Mouse (Mus musculus) spleen, postnatal 36 days (tissue): ENCODE measurements at regions not wholly inside any gene's neighbourhood (a gene's known extent, or its start where the extent isn't known, plus 50 kb on each side); places are given as distances from the start of the nearest gene placed in this dataset.

ENCODE experiments used
- DNase-seq, 2 experiments: peaks; one replicate each; pipeline ENCODE4 v3.0.0; 2022; ENCODE audit warnings: low spot score in 2 of 2, mixed read lengths in 1 of 2

GRCm38 (mm10) chr1:92340644-92341043 is 133.0 kb downstream of the Ndufa10 start:
- no peak for DNase-seq

DNA sequence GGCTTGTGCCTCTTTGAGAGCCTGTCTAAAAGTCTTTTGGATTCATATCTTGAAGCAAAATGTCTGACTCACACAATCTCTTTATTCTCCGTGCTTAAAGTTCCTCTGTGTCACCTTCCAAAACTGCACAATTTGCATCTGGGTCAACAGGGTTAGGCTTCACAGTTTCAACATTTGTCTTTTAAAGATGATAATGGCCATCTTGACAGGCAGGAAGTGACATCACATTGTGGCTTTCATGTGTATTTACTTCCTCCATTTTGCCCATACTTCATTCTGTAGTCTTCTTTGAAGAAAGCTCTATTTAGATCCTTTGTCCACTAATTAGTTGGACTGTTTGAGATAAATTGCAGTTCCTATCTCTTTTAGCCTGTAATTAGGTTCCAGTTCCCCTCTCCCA is 135.1 kb downstream of the Ndufa10 start:
- DNase-seq = no peak

DNA sequence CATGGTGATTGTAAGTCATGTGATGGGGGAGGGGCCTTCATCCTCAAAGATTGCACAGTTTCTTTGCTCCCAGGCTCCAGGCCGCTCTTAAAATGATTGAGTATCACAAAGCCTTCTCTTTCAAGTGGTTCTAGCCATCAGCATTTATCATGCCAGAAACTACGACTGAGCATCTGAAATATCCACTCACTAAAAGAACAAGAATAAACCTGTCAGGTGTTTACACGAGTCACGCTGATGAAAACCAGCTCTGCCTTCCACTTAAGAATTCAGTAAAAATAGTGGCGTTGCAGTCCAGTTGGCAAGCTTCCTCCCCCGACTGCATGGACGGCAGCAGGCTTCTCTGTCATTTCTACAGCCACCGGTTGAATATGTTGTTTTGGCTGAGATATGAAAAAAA is 136.2 kb downstream of the Ndufa10 start:
- no peak for DNase-seq

DNA sequence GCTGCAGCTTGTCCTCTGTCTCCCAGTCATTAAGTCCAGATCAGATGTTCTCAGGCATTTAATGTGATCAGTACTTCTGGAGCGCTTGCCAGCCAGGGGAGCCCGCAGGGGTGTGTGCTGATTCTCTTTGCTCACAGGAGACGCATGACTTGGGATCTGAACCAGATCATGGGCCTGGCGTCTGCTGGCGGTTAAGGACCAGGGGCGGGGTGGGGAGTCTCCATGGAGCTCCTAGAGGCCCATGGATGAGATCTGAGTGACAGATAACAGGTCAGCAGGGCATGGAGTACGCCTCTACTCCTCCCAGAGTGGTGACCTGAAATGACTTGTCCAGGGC is 136.7 kb upstream of the Hdac4 start:
- DNase-seq = no peak

DNA sequence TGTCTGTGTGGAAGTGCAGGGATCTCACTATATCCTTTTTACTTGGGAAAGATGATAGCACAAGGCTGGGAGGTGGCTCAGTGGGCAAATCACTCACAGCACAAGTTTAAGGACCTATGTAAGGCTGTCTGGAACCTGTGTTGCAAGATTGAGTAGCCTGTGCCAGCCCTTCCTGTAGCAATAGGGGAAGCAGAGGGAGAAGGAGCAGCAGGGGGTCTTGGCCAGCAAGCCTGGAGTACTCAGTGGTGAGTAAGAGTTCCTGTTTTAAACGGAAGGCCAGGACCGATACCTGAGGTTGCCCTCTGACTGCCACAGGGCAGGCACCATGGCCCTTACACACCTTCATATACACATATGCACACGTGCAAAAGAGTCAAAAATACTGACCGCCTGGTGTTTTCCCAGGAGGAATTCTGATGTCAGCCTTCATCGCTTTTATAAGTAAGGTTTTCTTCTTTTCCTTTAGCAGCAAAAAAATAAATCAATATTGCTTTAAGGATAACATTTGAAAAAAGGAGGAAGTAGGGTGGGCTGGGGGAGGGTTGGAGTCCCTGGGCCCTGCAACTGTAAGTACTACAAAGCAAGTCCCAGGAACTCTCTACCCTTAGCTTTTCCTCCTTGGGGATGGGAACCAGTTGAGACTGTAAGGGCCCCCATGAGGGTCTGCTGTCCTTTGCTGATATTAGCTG is 136.2 kb upstream of the Hdac4 start:
- peak in 1 of 2 experiments; percentile 2 for DNase-seq

- no peak for DNase-seq
These were observed 134.7 kb upstream of the Hdac4 start for GRCm38 (mm10) chr1:92330181-92330580.

DNA sequence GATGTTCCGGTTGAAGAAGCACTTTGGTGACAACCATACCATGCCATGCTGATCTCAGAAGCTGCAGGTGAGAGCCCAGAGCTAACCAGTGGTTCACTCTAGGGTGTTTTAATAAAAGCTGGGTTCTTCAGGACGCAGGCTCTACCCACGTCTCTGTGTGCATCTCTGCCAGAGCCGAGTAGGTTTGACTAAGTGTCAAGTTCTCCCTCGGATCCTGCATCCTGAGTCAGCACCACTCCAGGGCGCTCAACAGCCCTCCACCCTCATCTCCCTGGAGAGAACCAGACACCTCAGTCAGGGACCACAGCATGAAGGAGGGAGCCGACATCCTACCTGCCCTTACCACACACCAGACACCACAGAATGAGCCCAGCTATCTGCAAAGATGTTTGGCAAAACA is 134.0 kb upstream of the Hdac4 start:
- no peak for DNase-seq

GRCm38 (mm10) chr1:92327141-92327540 is 131.6 kb upstream of the Hdac4 start:
- DNase-seq = no peak

GRCm38 (mm10) chr1:92325281-92325680 is 129.8 kb upstream of the Hdac4 start:
- no peak for DNase-seq

DNA sequence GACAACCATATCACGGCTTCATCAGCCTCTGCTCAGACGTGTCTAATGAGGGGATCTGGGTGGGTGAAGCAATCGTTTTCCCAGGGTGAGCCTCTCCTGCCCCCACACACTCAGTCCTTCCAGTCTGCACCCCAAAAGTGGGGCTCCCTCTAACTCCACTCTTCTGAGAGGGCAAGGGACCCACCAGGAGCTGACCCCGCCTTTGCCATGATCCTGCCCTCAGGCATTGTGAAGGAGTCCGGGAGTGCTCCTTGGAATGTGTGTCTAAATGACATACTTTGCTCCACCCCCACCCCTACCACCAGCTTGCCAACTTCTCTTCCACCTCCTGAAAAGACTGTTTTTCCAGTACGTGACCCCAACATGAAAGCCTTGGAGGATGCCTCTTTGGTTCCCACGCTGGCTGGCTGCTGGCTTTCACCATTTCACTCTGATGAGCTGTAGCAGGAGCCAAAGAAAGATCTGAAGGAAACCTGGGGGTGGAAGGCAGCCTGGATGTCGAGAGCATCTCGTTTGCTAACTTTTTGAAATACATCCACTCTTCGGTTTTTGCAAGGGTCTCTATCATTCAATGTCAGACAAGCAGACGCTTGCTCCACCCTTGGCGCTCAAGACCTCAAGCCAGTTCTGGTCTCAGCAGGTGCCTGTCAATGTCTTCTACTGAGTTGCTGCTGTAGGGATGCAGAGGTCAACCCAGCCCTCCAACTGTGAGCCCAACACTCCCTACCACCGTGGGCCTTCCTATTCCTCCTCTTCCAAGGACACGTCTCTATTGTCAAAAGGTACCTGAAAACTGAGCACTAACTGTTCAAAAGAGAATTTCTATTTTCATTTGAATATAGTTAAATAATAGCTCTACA is 128.8 kb upstream of the Hdac4 start:
- no peak for DNase-seq

- DNase-seq = no peak
These were observed 121.6 kb upstream of the Hdac4 start for GRCm38 (mm10) chr1:92317131-92317530.

DNA sequence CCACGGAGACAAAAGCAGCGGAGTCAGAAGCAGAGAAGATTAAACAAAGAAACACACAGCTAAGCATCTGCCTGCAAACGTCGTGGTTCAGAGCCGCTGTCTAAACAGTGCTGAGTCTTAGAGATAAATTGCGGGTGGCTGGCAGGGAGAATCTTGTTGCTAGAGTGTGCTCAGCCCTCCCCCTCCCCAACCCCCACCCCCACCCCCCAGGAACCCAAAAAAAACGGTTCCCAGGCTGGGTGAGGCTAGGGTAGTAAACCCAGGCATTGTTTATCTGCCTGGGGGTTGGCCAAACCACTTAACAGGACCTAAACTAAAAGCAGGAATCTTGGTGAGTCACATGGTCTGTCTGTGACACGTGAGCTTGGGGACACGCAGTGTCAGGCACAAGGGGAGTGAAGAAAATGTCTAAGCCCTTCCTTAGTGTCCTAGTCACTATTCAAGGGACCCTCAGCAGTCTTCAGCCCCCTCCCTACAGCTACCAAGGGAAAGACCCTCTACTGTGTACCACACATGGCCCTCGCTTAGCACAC is 120.8 kb upstream of the Hdac4 start:
- no peak for DNase-seq

- no peak for DNase-seq
These were observed 117.6 kb upstream of the Hdac4 start for GRCm38 (mm10) chr1:92313001-92313597.

- DNase-seq = no peak
These were observed 114.4 kb upstream of the Hdac4 start for GRCm38 (mm10) chr1:92309883-92310282.

DNA sequence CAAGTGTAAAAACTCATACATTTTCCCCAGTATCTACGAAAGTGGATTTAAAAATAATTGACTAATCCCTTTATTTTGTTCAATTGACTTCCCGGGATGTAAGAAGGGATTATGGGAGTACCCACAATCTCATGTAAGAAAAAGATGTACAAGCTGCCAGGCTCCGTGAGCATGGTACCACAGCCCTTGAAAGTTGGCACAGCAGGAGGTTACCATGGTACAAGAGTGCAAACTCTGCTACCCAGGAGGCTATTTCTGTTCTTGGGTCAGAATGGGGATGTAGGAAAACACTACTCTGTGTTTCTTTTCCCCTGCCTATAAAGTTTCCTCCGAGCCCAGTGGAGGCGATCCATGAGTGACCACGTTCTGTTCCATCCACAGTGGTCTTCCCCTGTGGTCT is 113.9 kb upstream of the Hdac4 start:
- no peak for DNase-seq

- DNase-seq = no peak
These were observed 113.0 kb upstream of the Hdac4 start for GRCm38 (mm10) chr1:92308537-92308936.

DNA sequence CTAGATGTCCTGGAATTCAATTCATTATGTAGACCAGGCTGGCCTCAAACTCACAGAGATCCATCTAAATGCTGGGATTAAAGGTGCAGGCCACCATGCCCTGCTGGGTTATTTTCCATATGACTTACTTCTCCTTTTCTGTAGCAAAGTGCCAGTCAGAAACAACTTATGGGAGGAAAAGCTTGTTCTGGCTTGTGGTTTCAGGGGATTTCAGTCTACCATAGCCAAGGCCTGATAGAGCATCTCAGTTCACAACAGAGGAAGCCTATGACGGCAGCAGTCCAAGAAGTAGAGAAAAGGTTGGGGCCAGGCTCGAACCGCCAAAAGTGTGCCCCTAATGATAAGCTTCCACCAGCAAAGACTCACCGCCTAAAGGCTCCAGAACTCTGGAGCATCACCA is 110.5 kb upstream of the Hdac4 start:
- DNase-seq = no peak

GRCm38 (mm10) chr1:92299041-92299440 is 103.5 kb upstream of the Hdac4 start:
- no peak for DNase-seq

- no peak for DNase-seq
These were observed 97.3 kb upstream of the Hdac4 start for GRCm38 (mm10) chr1:92292681-92293380.

- DNase-seq = no peak
These were observed 91.5 kb upstream of the Hdac4 start for GRCm38 (mm10) chr1:92286966-92287342.

GRCm38 (mm10) chr1:92286013-92286965 is 90.8 kb upstream of the Hdac4 start:
- no peak for DNase-seq
